Mouse (Mus musculus): Measurements from ENCODE around the gene Ccdc110. TPM values are rescaled to one million over a fixed set of nuclear protein-coding genes. Genes with fewer than 3 reads are reported as not detected.
A peak's percentile ranks its signal among the peaks of the same experiment; 100 is the strongest.

Ccdc110 gene
- polyA plus RNA-seq, 1 experiment from 2014 or later, result not detected

GRCm38 (mm10) chr8:45917040-45917679, 17.3 kb upstream of the Ccdc110 start:
- ATAC-seq (ENCODE audit: low read depth), result no peak
- H3K27ac ChIP-seq (replicated peaks), result no peak overlapping the region
- H3K9ac ChIP-seq, result no peak overlapping the region
- H3K4me2 ChIP-seq, result no peak overlapping the region
- no peaks in the 10 kb centered on the region for H3K36me3 ChIP-seq
- H3K27me3 ChIP-seq, result no peaks in the 10 kb centered on the region
- whole genome bisulfite sequencing, result 78% methylated on average over 20 of the region's 20 CpGs
- H3K4me1 ChIP-seq (replicated peaks), result no peaks in the 10 kb centered on the region
- no peaks in the 10 kb centered on the region for H3K9me3 ChIP-seq
- H3K4me3 ChIP-seq, result no peak overlapping the region

- H3K4me1 ChIP-seq (replicated peaks), result no peaks in the 10 kb centered on the region
- no peak overlapping the region for H3K4me3 ChIP-seq
- no peaks in the 10 kb centered on the region for H3K9me3 ChIP-seq
- H3K27ac ChIP-seq (replicated peaks), result no peak overlapping the region
- 89% methylated on average over 15 of the region's 15 CpGs for WGBS
- H3K9ac ChIP-seq, result no peak overlapping the region
- no peaks in the 10 kb centered on the region for H3K36me3 ChIP-seq
- H3K27me3 ChIP-seq, result no peaks in the 10 kb centered on the region
- no peak for ATAC-seq (ENCODE audit: low read depth)
- no peak overlapping the region for H3K4me2 ChIP-seq
Measured at GRCm38 (mm10) chr8:45918891-45919290, 15.5 kb upstream of the Ccdc110 start.

GRCm38 (mm10) chr8:45920392-45920791, 14.0 kb upstream of the Ccdc110 start:
- ATAC-seq (ENCODE audit: low read depth), result no peak
- H3K9me3 ChIP-seq, result no peaks in the 10 kb centered on the region
- no peak overlapping the region for H3K4me2 ChIP-seq
- H3K4me3 ChIP-seq, result no peak overlapping the region
- H3K36me3 ChIP-seq, result no peaks in the 10 kb centered on the region
- H3K9ac ChIP-seq, result no peak overlapping the region
- WGBS, result 95% methylated on average over 7 of the region's 7 CpGs
- no peaks in the 10 kb centered on the region for H3K27me3 ChIP-seq
- no peaks in the 10 kb centered on the region for H3K4me1 ChIP-seq (replicated peaks)
- H3K27ac ChIP-seq (replicated peaks), result no peak overlapping the region

GRCm38 (mm10) chr8:45922116-45922515, 12.3 kb upstream of the Ccdc110 start:
- H3K4me3 ChIP-seq, result no peak overlapping the region
- H3K9ac ChIP-seq, result no peak overlapping the region
- H3K4me1 ChIP-seq (replicated peaks), result no peaks in the 10 kb centered on the region
- no peak for ATAC-seq (ENCODE audit: low read depth)
- H3K4me2 ChIP-seq, result no peak overlapping the region
- no peak overlapping the region for H3K27ac ChIP-seq (replicated peaks)
- no peaks in the 10 kb centered on the region for H3K9me3 ChIP-seq
- 96% methylated on average over 7 of the region's 7 CpGs for WGBS
- H3K36me3 ChIP-seq, result no peaks in the 10 kb centered on the region
- H3K27me3 ChIP-seq, result no peaks in the 10 kb centered on the region

GRCm38 (mm10) chr8:45936986-45937385, 2.6 kb downstream of the Ccdc110 start:
- H3K9ac ChIP-seq, result no peak overlapping the region
- H3K27me3 ChIP-seq, result no peaks in the 10 kb centered on the region; the same call in 1 of the 2 replicates
- ATAC-seq (ENCODE audit: low read depth), result no peak
- 92% methylated on average over 9 of the region's 9 CpGs for WGBS
- no peaks in the 10 kb centered on the region for H3K9me3 ChIP-seq
- no peak overlapping the region for H3K4me2 ChIP-seq
- no peak overlapping the region for H3K4me3 ChIP-seq
- peaks cover 8% of the 10 kb centered on the region; the same call in 1 of the 2 replicates for H3K4me1 ChIP-seq (replicated peaks)
- H3K27ac ChIP-seq (replicated peaks), result no peak overlapping the region
- no peaks in the 10 kb centered on the region for H3K36me3 ChIP-seq

- H3K9ac ChIP-seq, result no peak overlapping the region
- H3K36me3 ChIP-seq, result no peaks in the 10 kb centered on the region
- H3K9me3 ChIP-seq, result no peaks in the 10 kb centered on the region
- no peak overlapping the region for H3K27ac ChIP-seq (replicated peaks)
- WGBS, result 88% methylated on average over 4 of the region's 4 CpGs
- no peak overlapping the region for H3K4me2 ChIP-seq
- no peak for ATAC-seq (ENCODE audit: low read depth)
- H3K4me3 ChIP-seq, result no peak overlapping the region
- no peaks in the 10 kb centered on the region for H3K27me3 ChIP-seq
- H3K4me1 ChIP-seq (replicated peaks), result no peaks in the 10 kb centered on the region
Measured at GRCm38 (mm10) chr8:45946283-45946682, 11.9 kb downstream of the Ccdc110 start.

GRCm38 (mm10) chr8:45950622-45951021, 16.2 kb downstream of the Ccdc110 start:
- Histone ChIP-seq H3K36me3 (no peaks in the 10 kb centered on the region), H3K4me2 (no peak overlapping the region), H3K4me1 (replicated peaks) (no peaks in the 10 kb centered on the region), H3K9ac (no peak overlapping the region), H3K4me3 (no peak overlapping the region), H3K9me3 (no peaks in the 10 kb centered on the region), H3K27ac (replicated peaks) (no peak overlapping the region), H3K27me3 (no peaks in the 10 kb centered on the region)
- no peak for ATAC-seq (ENCODE audit: low read depth)
- 41% methylated on average over 2 of the region's 2 CpGs for WGBS

- Histone ChIP-seq H3K27ac (replicated peaks) (no peak overlapping the region), H3K4me1 (replicated peaks) (peaks cover 9% of the 10 kb centered on the region), H3K4me3 (no peak overlapping the region), H3K9me3 (peaks cover 14% of the 10 kb centered on the region), H3K27me3 (no peaks in the 10 kb centered on the region), H3K36me3 (peaks cover 6% of the 10 kb centered on the region), H3K9ac (no peak overlapping the region), H3K4me2 (no peak overlapping the region)
- WGBS, result 96% methylated on average over 12 of the region's 12 CpGs
- ATAC-seq (ENCODE audit: low read depth), result no peak
Measured at GRCm38 (mm10) chr8:45970894-45971293, 36.5 kb downstream of the Ccdc110 start.

GRCm38 (mm10) chr8:45973988-45974505, 39.6 kb downstream of the Ccdc110 start:
- H3K4me1 ChIP-seq (replicated peaks), result peaks cover 14% of the 10 kb centered on the region
- H3K27ac ChIP-seq (replicated peaks), result no peak overlapping the region
- WGBS, result 72% methylated on average over 8 of the region's 8 CpGs
- H3K9me3 ChIP-seq, result peaks cover 14% of the 10 kb centered on the region
- H3K27me3 ChIP-seq, result no peaks in the 10 kb centered on the region
- peak overlapping the region; percentile 72 for H3K4me2 ChIP-seq
- no peak overlapping the region for H3K4me3 ChIP-seq
- H3K9ac ChIP-seq, result peak overlapping the region; percentile 74; the same call in 1 of the 2 replicates
- ATAC-seq (ENCODE audit: low read depth), result no peak
- H3K36me3 ChIP-seq, result peaks cover 18% of the 10 kb centered on the region

- under 1% methylated on average over 57 of the region's 57 CpGs for WGBS
- peak within 1 kb of the TSS; percentile 61 for H3K4me3 ChIP-seq
Measured at GRCm38 (mm10) chr8:45975126-45975836, 40.9 kb downstream of the Ccdc110 start, which contains the start of the genes 1700029J07Rik and Ufsp2. Gene 1700029J07Rik, minus strand, starts transcription at chr8:45975252. Gene Ufsp2, plus strand, starts transcription at chr8:45975528.

GRCm38 (mm10) chr8:45975837-45976468, 41.5 kb downstream of the Ccdc110 start:
- H3K36me3 ChIP-seq, result peaks cover 22% of the 10 kb centered on the region
- H3K9ac ChIP-seq, result peak overlapping the region; percentile 77
- H3K4me2 ChIP-seq, result peak overlapping the region; percentile 72
- 71% methylated on average over 11 of the region's 11 CpGs for WGBS
- H3K9me3 ChIP-seq, result peaks cover 13% of the 10 kb centered on the region
- no peak overlapping the region for H3K27ac ChIP-seq (replicated peaks)
- peak; percentile 17 for ATAC-seq (ENCODE audit: low read depth)
- no peaks in the 10 kb centered on the region for H3K27me3 ChIP-seq
- H3K4me3 ChIP-seq, result peak overlapping the region; percentile 61
- H3K4me1 ChIP-seq (replicated peaks), result peaks cover 14% of the 10 kb centered on the region

More at GRCm38 (mm10) chr8:45975126-45975836, 40.9 kb downstream of the Ccdc110 start, which contains the start of the genes 1700029J07Rik and Ufsp2:
- Histone ChIP-seq H3K4me2 (peak within 1 kb of the TSS; percentile 72), H3K36me3 (peaks cover 21% of the 10 kb centered on the region), H3K9me3 (peaks cover 14% of the 10 kb centered on the region), H3K27me3 (no peaks in the 10 kb centered on the region), H3K4me1 (replicated peaks) (peaks cover 14% of the 10 kb centered on the region), H3K27ac (replicated peaks) (peak within 1 kb of the TSS; percentile 86), H3K9ac (peak within 1 kb of the TSS; percentile 77)
- ATAC-seq (ENCODE audit: low read depth), result peak; percentile 98

GRCm38 (mm10) chr8:45986665-45987064, 52.2 kb downstream of the Ccdc110 start:
- H3K9ac ChIP-seq, result no peak overlapping the region
- H3K4me2 ChIP-seq, result no peak overlapping the region
- H3K36me3 ChIP-seq, result peaks cover 37% of the 10 kb centered on the region
- H3K27ac ChIP-seq (replicated peaks), result no peak overlapping the region
- H3K4me3 ChIP-seq, result no peak overlapping the region
- ATAC-seq (ENCODE audit: low read depth), result no peak
- H3K4me1 ChIP-seq (replicated peaks), result peaks cover 3% of the 10 kb centered on the region; the same call in 1 of the 2 replicates
- no peaks in the 10 kb centered on the region for H3K27me3 ChIP-seq
- no peaks in the 10 kb centered on the region for H3K9me3 ChIP-seq
- 88% methylated on average over 3 of the region's 3 CpGs for WGBS

All from neural tube, embryonic 13.5 days (tissue).